Mouse (Mus musculus): ENCODE measurements around the gene Tekt5.

Tekt5 gene

GRCm38 (mm10) chr16:10377286-10377685, 18.0 kb downstream of the Tekt5 start:
- no peak for DNase-seq

- peak; percentile 73 for DNase-seq
Measured at GRCm38 (mm10) chr16:10374254-10375011, 20.9 kb downstream of the Tekt5 start.

- DNase-seq, result peak; percentile 59
Measured at GRCm38 (mm10) chr16:10372372-10372771, 22.9 kb downstream of the Tekt5 start.

GRCm38 (mm10) chr16:10369996-10370395, 25.3 kb downstream of the Tekt5 start:
- no peak for DNase-seq

- peak; percentile 51 for DNase-seq
Measured at GRCm38 (mm10) chr16:10369468-10369934, 25.8 kb downstream of the Tekt5 start.

GRCm38 (mm10) chr16:10366240-10367217, 28.8 kb downstream of the Tekt5 start:
- peak; percentile 50 for DNase-seq

GRCm38 (mm10) chr16:10365796-10366195, 29.5 kb downstream of the Tekt5 start:
- no peak for DNase-seq

GRCm38 (mm10) chr16:10363061-10363460, 32.2 kb downstream of the Tekt5 start:
- no peak for DNase-seq

GRCm38 (mm10) chr16:10359241-10359640, 36.0 kb downstream of the Tekt5 start:
- DNase-seq, result no peak

- peak; percentile 67 for DNase-seq
Measured at GRCm38 (mm10) chr16:10358010-10358934, 37.0 kb downstream of the Tekt5 start.

- DNase-seq, result peak; percentile 62
Measured at GRCm38 (mm10) chr16:10355004-10355403, 40.3 kb downstream of the Tekt5 start.

GRCm38 (mm10) chr16:10351050-10351636, 44.1 kb downstream of the Tekt5 start:
- no peak for DNase-seq

GRCm38 (mm10) chr16:10349876-10350275, 45.4 kb downstream of the Tekt5 start:
- DNase-seq, result no peak

- peak; percentile 62 for DNase-seq
Measured at GRCm38 (mm10) chr16:10349436-10349835, 45.9 kb downstream of the Tekt5 start.

- DNase-seq, result peak; percentile 18
Measured at GRCm38 (mm10) chr16:10347551-10347950, 47.7 kb downstream of the Tekt5 start.

- DNase-seq, result no peak
Measured at GRCm38 (mm10) chr16:10341110-10341509, 54.2 kb downstream of the Tekt5 start.

- DNase-seq, result no peak
Measured at GRCm38 (mm10) chr16:10339930-10340329, 55.4 kb downstream of the Tekt5 start.

- DNase-seq, result no peak
Measured at GRCm38 (mm10) chr16:10338601-10339000, 56.7 kb downstream of the Tekt5 start.

- DNase-seq, result no peak
Measured at GRCm38 (mm10) chr16:10337422-10338197, 57.7 kb downstream of the Tekt5 start.

- DNase-seq, result no peak
Measured at GRCm38 (mm10) chr16:10336454-10337421, 58.6 kb downstream of the Tekt5 start.
